Mouse (Mus musculus) heart, postnatal 0 days (tissue): Measurements from ENCODE around the gene Gipc2. TPM values are rescaled to one million over a fixed set of nuclear protein-coding genes. Genes with fewer than 3 reads are reported as not detected.

Experiments
- ATAC-seq: fragments of 200-750 bp; cut with Nextera tagmentation; 2 replicates; pipeline ENCODE4 v1.8.0; 2017; ENCODE audit warnings: low read depth, moderate number of reproducible peaks, moderate library complexity; ENCODE audit not compliant: insufficient read depth
- DNase-seq: peaks from one replicate; pipeline ENCODE4 v3.0.0-alpha.2; 2016; ENCODE audit warnings: low spot score
- H3K27ac ChIP-seq: fragments of 300-500 bp; sonication (generic); 2 replicates; pipeline ENCODE4 v1.5.1; 2014; ENCODE audit warnings: low read depth, mild to moderate bottlenecking
- H3K27me3 ChIP-seq: fragments of 300-500 bp; sonication (generic); 2 replicates; pipeline ENCODE4 v1.6.1; 2014; ENCODE audit warnings: low read length, mixed read lengths; ENCODE audit not compliant: control insufficient read depth, insufficient read depth
- H3K36me3 ChIP-seq: fragments of 300-500 bp; sonication (generic); replicated peaks from 2 replicates; pipeline ENCODE4 v1.6.1; 2014; ENCODE audit warnings: low read length, mixed read lengths; ENCODE audit not compliant: control insufficient read depth, insufficient read depth
- H3K4me1 ChIP-seq: fragments of 300-500 bp; sonication (generic); 2 replicates; pipeline ENCODE4 v1.6.1; 2014; ENCODE audit warnings: antibody characterized with exemption; ENCODE audit not compliant: control insufficient read depth, insufficient read depth
- H3K4me2 ChIP-seq: fragments of 300-500 bp; sonication (generic); 2 replicates; pipeline ENCODE4 v1.6.1; 2014; ENCODE audit warnings: low read depth, mild to moderate bottlenecking, low read length, moderate library complexity
- H3K4me3 ChIP-seq: fragments of 300-500 bp; sonication (generic); 2 replicates; pipeline ENCODE4 v1.5.1; 2014; ENCODE audit warnings: low read depth, low read length
- H3K9ac ChIP-seq: fragments of 300-500 bp; sonication (generic); replicated peaks from 2 replicates; pipeline ENCODE4 v1.6.1; 2014; ENCODE audit warnings: low read depth, low read length, mixed read lengths
- H3K9me3 ChIP-seq: fragments of 300-500 bp; sonication (generic); replicated peaks from 2 replicates; pipeline ENCODE4 v1.6.1; 2016; ENCODE audit warnings: low read length; ENCODE audit not compliant: control insufficient read depth
- CTCF ChIP-seq: IDR thresholded peaks from 2 replicates; pipeline ENCODE4 v1.5.1; 2016; ENCODE audit warnings: antibody characterized with exemption, control low read depth, low read depth
- EP300 ChIP-seq: IDR thresholded peaks from 2 replicates; pipeline ENCODE4 v1.6.1; 2016; ENCODE audit warnings: antibody characterized with exemption, low read depth
- WGBS: fragments of 180-500 bp; shearing (Covaris S2); extraction: QIAGEN DNeasy Blood & Tissue Kit; methylation state at CpG from one replicate; pipeline ENCODE4 v1.1.7; 2014; 5-methylcytosine and 5-hydroxymethylcytosine counted together
- polyA plus RNA-seq: library from polyadenylated mRNA; unstranded; fragments of >200 nt; fragmentation: Nextera tagmentation; extraction: Ambion mirVana; gene quantifications from 2 replicates; pipeline ENCODE4 v1.2.1, GENCODE M21; 2015
- total RNA-seq: library from RNA; depleted of rRNA; stranded (reverse); fragments of >200 nt; gene quantifications from 2 replicates; pipeline ENCODE4 v1.2.3, GENCODE M21; 2014; ENCODE audit warnings: low replicate concordance

The Gipc2 gene
- total and polyA plus RNA-seq, 2 experiments from 2014 or later: 3.3 TPM; not detected in 1

GRCm38 (mm10) chr3:152189306-152189705, 23.3 kb upstream of the Gipc2 start:
- H3K9me3 ChIP-seq: no peaks in the 10 kb centered on the region
- H3K36me3 ChIP-seq: peaks cover 18% of the 10 kb centered on the region
- peak overlapping the region; percentile 56 for H3K4me2 ChIP-seq
- peak overlapping the region; percentile 81 for H3K27ac ChIP-seq
- H3K9ac ChIP-seq: peak overlapping the region; percentile 37; the same call in 1 of the 2 replicates
- 9% methylated on average over 4 of the region's 4 CpGs for WGBS
- DNase-seq (peak; percentile 73), ATAC-seq (peak; percentile 13; the same call in 1 of the 2 replicates)
- TF ChIP-seq EP300 (0 out of 2 replicates have a peak, but pooled peaks have one; percentile 41), CTCF (no peak)
- H3K27me3 ChIP-seq: no peaks in the 10 kb centered on the region
- peak overlapping the region; percentile 27 for H3K4me3 ChIP-seq
- peaks cover 33% of the 10 kb centered on the region for H3K4me1 ChIP-seq

- H3K4me2 ChIP-seq: peak overlapping the region; percentile 47
- H3K4me3 ChIP-seq: peak overlapping the region; percentile 16; the same call in 1 of the 2 replicates
- no peak for TF ChIP-seq CTCF
- TF ChIP-seq EP300: no peak
- H3K4me1 ChIP-seq: peaks cover 33% of the 10 kb centered on the region
- peak; percentile 87 for DNase-seq
- 21% methylated on average over 6 of the region's 6 CpGs for WGBS
- H3K27ac ChIP-seq: peak overlapping the region; percentile 62
- H3K36me3 ChIP-seq: peaks cover 38% of the 10 kb centered on the region
- peak; percentile 49; the same call in 1 of the 2 replicates for ATAC-seq
- H3K9me3 ChIP-seq: no peaks in the 10 kb centered on the region
- H3K27me3 ChIP-seq: no peaks in the 10 kb centered on the region
- no peak overlapping the region; the same call in 1 of the 2 replicates for H3K9ac ChIP-seq
These were observed 20.1 kb upstream of the Gipc2 start for GRCm38 (mm10) chr3:152186106-152186505.

- no peaks in the 10 kb centered on the region for H3K9me3 ChIP-seq
- ATAC-seq (no peak), DNase-seq (no peak)
- no peak overlapping the region for H3K9ac ChIP-seq
- H3K4me1 ChIP-seq: peaks cover 22% of the 10 kb centered on the region
- no peaks in the 10 kb centered on the region for H3K27me3 ChIP-seq
- peaks cover 38% of the 10 kb centered on the region for H3K36me3 ChIP-seq
- no peak overlapping the region for H3K4me3 ChIP-seq
- no peak overlapping the region for H3K4me2 ChIP-seq
- TF ChIP-seq EP300: no peak
- no peak for TF ChIP-seq CTCF
- H3K27ac ChIP-seq: no peak overlapping the region
- 85% methylated on average over 9 of the region's 9 CpGs for WGBS
These were observed 17.5 kb upstream of the Gipc2 start for GRCm38 (mm10) chr3:152183522-152183921.

DNA sequence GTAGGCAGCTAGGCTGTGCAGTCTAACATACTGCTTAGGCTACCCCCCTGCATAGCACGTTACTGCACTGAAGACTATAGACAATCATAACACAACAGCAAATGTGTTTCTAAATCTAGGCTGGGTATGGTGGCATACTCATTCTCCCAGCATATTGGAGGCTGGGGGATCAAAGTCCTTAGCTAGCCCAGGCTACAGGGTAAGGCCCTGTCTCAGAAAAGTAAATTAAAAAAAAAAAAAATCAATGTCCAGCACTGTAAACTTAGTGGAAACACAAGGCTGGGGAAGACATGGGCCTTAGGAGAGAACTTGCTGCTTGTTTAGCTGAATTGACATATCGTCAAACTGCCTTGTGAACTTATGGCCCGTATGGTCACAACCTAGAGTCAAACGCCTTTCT, 14.6 kb upstream of the Gipc2 start:
- ATAC-seq: no peak
- no peaks in the 10 kb centered on the region for H3K9me3 ChIP-seq
- peaks cover 32% of the 10 kb centered on the region for H3K36me3 ChIP-seq
- 85% methylated on average over 4 of the region's 4 CpGs for WGBS
- no peak for TF ChIP-seq EP300
- TF ChIP-seq CTCF: no peak
- H3K27ac ChIP-seq: no peak overlapping the region
- H3K4me1 ChIP-seq: peaks cover 7% of the 10 kb centered on the region; the same call in 1 of the 2 replicates
- H3K27me3 ChIP-seq: no peaks in the 10 kb centered on the region
- DNase-seq: no peak
- H3K9ac ChIP-seq: no peak overlapping the region
- H3K4me3 ChIP-seq: no peak overlapping the region
- H3K4me2 ChIP-seq: no peak overlapping the region

- TF ChIP-seq CTCF (no peak), EP300 (no peak)
- 76% methylated on average over 1 of the region's 1 CpGs for WGBS
- ATAC-seq: no peak
These were observed 13.3 kb upstream of the Gipc2 start for GRCm38 (mm10) chr3:152179285-152179684.

GRCm38 (mm10) chr3:152178816-152179215, 12.8 kb upstream of the Gipc2 start:
- no peak for ATAC-seq
- TF ChIP-seq CTCF (no peak), EP300 (no peak)
- peaks cover 18% of the 10 kb centered on the region for H3K36me3 ChIP-seq

More at GRCm38 (mm10) chr3:152179285-152179684, 13.3 kb upstream of the Gipc2 start:
- Histone ChIP-seq H3K9ac (no peak overlapping the region), H3K36me3 (peaks cover 19% of the 10 kb centered on the region), H3K27me3 (no peaks in the 10 kb centered on the region), H3K4me3 (no peak overlapping the region), H3K4me2 (no peak overlapping the region), H3K4me1 (no peaks in the 10 kb centered on the region), H3K27ac (no peak overlapping the region), H3K9me3 (no peaks in the 10 kb centered on the region)
- DNase-seq: no peak

More at GRCm38 (mm10) chr3:152178816-152179215, 12.8 kb upstream of the Gipc2 start:
- H3K4me1 ChIP-seq: no peaks in the 10 kb centered on the region
- DNase-seq: no peak
- no peak overlapping the region for H3K4me3 ChIP-seq
- WGBS: 83% methylated on average over 4 of the region's 4 CpGs
- no peak overlapping the region for H3K4me2 ChIP-seq
- no peak overlapping the region for H3K9ac ChIP-seq
- no peaks in the 10 kb centered on the region for H3K27me3 ChIP-seq
- no peaks in the 10 kb centered on the region for H3K9me3 ChIP-seq
- H3K27ac ChIP-seq: no peak overlapping the region
